Mouse (Mus musculus): ENCODE data around the gene Echdc3.

DNA sequence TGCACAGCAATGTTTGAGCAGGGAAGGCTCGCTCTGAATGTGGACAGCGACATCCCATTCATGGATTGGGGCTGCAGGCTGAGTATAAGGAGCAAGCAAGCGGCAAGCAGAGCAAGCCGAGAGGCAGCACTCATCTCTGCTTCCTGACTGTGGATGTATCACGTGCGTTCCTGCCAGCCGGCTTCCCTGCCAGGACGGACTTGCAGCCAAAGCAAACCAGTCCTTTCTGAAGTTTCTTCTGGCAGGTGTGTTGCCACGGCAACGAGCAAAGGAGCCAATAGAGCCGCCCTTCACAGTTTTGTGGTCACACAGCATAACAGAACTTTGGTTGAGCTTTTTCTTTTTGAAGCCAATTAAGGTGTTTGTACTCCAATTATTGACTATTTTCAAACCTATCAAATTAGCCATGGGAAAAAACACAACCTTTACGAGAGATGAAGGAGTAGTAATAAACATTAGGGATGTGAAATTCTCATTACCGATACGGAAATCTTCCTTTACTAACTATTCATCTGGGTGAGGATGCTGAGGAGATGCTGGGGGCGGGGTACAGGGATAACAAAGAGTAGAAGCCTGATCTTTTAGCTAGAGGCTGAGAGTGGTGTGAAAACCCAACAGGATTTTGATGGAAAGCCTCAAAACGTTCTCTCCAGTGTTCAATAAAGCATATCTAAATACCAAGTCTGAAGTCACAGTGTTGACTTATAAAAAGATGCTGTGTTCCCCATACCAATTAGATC, 69.7 kb downstream of the Echdc3 start:
- TF ChIP-seq POLR2A (IDR thresholded peaks at IDR 0.05; ENCODE audit: low read depth, low read length) (no peak), CTCF (IDR thresholded peaks at IDR 0.05; ENCODE audit: extremely low read depth, insufficient read length, insufficient replicate concordance, low read depth, low read length) (no peak)

Data from small intestine, adult 2 months (tissue).